Mouse (Mus musculus) CH12.LX (cell line): ENCODE measurements around the gene Jup. TPM values are rescaled to one million over a fixed set of nuclear protein-coding genes. Genes with fewer than 3 reads are reported as not detected.
A peak's percentile ranks its signal among the peaks of the same experiment; 100 is the strongest.
"Not testable (repeated sequence)": the region's sequence is repeated elsewhere in the genome, so short reads cannot be mapped to it uniquely, and the experiment has no call there.

Experiments used
- DNase-seq: peaks from one replicate; pipeline ENCODE4 v3.0.0-alpha.2; 2013; ENCODE audit errors: extremely low read depth
- H3K27ac ChIP-seq: 2 replicates; pipeline ENCODE4 v1.5.1; 2012; ENCODE audit warnings: low read depth, mild to moderate bottlenecking, control low read depth, moderate library complexity; ENCODE audit not compliant: insufficient read depth
- H3K27me3 ChIP-seq: replicated peaks from 2 replicates; pipeline ENCODE3; 2012; ENCODE audit warnings: inconsistent platforms
- H3K36me3 ChIP-seq, 2 experiments: replicated peaks in 1 of 2; 2 replicates each; pipeline versions ENCODE3 to v1.6.1; 2012; ENCODE audit warnings: inconsistent platforms in 1 of 2, low read length in 1 of 2, mild to moderate bottlenecking in 1 of 2, mixed read lengths in 1 of 2, moderate library complexity in 1 of 2; ENCODE audit not compliant: control insufficient read depth in 1 of 2, insufficient read depth in 1 of 2
- H3K4me1 ChIP-seq, 2 experiments: 2 replicates each; pipeline ENCODE4 v1.6.1; 2012; ENCODE audit warnings: inconsistent platforms in 1 of 2, moderate library complexity in 1 of 2; ENCODE audit not compliant: insufficient read depth in 2 of 2, control insufficient read depth in 1 of 2
- H3K4me2 ChIP-seq: 2 replicates; pipeline ENCODE4 v1.6.1; 2012; ENCODE audit warnings: low read depth, mild to moderate bottlenecking, control low read depth; ENCODE audit not compliant: poor library complexity, insufficient read depth, severe bottlenecking
- H3K4me3 ChIP-seq, 3 experiments: fragments of 150-350 bp in 1 of 3; sonication (generic) in 1 of 3; replicated peaks in 1 of 3; 2 replicates each; pipeline versions ENCODE3 to v1.5.1; 2011 to 2012; ENCODE audit warnings: low read depth in 2 of 3, low read length in 2 of 3, mild to moderate bottlenecking in 2 of 3, moderate library complexity in 2 of 3, control low read depth in 1 of 3, improper control_type of control experiment in 1 of 3, inconsistent platforms in 1 of 3, mixed read lengths in 1 of 3; ENCODE audit not compliant: poor library complexity in 1 of 3
- H3K79me2 ChIP-seq: replicated peaks from 2 replicates; pipeline ENCODE4 v1.6.1; 2012; ENCODE audit warnings: mild to moderate bottlenecking, moderate library complexity; ENCODE audit not compliant: control insufficient read depth, poor library complexity, insufficient read depth, severe bottlenecking; ENCODE audit errors: extremely low read depth
- H3K9ac ChIP-seq: 2 replicates; pipeline ENCODE4 v1.6.1; 2012; ENCODE audit warnings: low read depth, mild to moderate bottlenecking, control low read depth, moderate library complexity; ENCODE audit not compliant: insufficient read depth
- H3K9me3 ChIP-seq: replicated peaks from 2 replicates; pipeline ENCODE3; 2012; ENCODE audit warnings: low read length, inconsistent platforms, mixed read lengths
- BHLHE40 ChIP-seq: IDR thresholded peaks from 2 replicates; pipeline ENCODE4 v1.6.1; 2011; ENCODE audit warnings: mild to moderate bottlenecking, low read depth, low read length, improper control_type of control experiment
- CHD1 ChIP-seq: IDR thresholded peaks from 2 replicates; pipeline ENCODE4 v1.6.1; 2012; ENCODE audit warnings: low read depth, low read length, improper control_type of control experiment, inconsistent platforms
- CTCF ChIP-seq, 2 experiments: IDR thresholded peaks in 1 of 2; conservative IDR thresholded peaks in 1 of 2; 2 replicates each; pipeline ENCODE4 v1.5.1; 2011 to 2012; ENCODE audit warnings: low read depth in 2 of 2, low read length in 2 of 2, improper control_type of control experiment in 1 of 2, inconsistent platforms in 1 of 2, mild to moderate bottlenecking in 1 of 2, moderate library complexity in 1 of 2
- ELF1 ChIP-seq: IDR thresholded peaks from 2 replicates; pipeline ENCODE4 v1.6.1; 2014; ENCODE audit warnings: low read depth, mild to moderate bottlenecking, inconsistent platforms, low read length, improper control_type of control experiment
- EP300 ChIP-seq: IDR thresholded peaks from 2 replicates; pipeline ENCODE4 v1.6.1; 2011; ENCODE audit warnings: low read length, improper control_type of control experiment
- IRF4 ChIP-seq: IDR thresholded peaks from 2 replicates; pipeline ENCODE4 v1.6.1; 2014; ENCODE audit warnings: low read depth, mild to moderate bottlenecking, inconsistent platforms, low read length, improper control_type of control experiment
- KAT2A ChIP-seq: IDR thresholded peaks from 2 replicates; pipeline ENCODE4 v1.6.1; 2012; ENCODE audit warnings: low read length, improper control_type of control experiment, inconsistent platforms; ENCODE audit not compliant: insufficient replicate concordance
- NELFE ChIP-seq: IDR thresholded peaks from 2 replicates; pipeline ENCODE4 v1.6.1; 2011; ENCODE audit warnings: low read depth, low read length, improper control_type of control experiment
- TCF12 ChIP-seq: IDR thresholded peaks from 2 replicates; pipeline ENCODE4 v1.6.1; 2014; ENCODE audit warnings: low read depth, mild to moderate bottlenecking, inconsistent platforms, low read length, improper control_type of control experiment
- dilution Hi-C: fragments of 300-500 bp; cut with MboI; formaldehyde crosslinking; loops from 2 replicates; pipeline ENCODE4 v1.14.3; 2020; ENCODE audit warnings: low sequenced_read_pairs; ENCODE audit not compliant: extremely low pct_unique_long_range_greater_than_20kb, extremely low pct_ligation_motif_present
- in situ Hi-C: fragments of 300-500 bp; cut with MboI; formaldehyde crosslinking; loops from 3 replicates; pipeline ENCODE4 v1.14.3; 2019; ENCODE audit warnings: low sequenced_read_pairs, low pct_ligation_motif_present, low pct_unique_long_range_greater_than_20kb, mixed read lengths
- polyA plus RNA-seq: library from polyadenylated mRNA; unstranded; fragments of >175 nt; gene quantifications from 2 replicates; pipeline ENCODE4 v1.2.1, GENCODE M21; 2012; ENCODE audit warnings: low read depth; ENCODE audit not compliant: insufficient read length
- total RNA-seq, 2 experiments: library from RNA; depleted of rRNA; stranded (reverse); fragments of 300-350 nt in 1 of 2; fragments of >200 nt in 1 of 2; gene quantifications; 2 replicates each; pipeline ENCODE4 v1.2.3; 2012 to 2014

The Jup gene
- total and polyA plus RNA-seq, 3 experiments, result 0.68 to 1.4 (median 1.1) TPM

GRCm38 (mm10) chr11:100361059-100361458 is 36.5 kb downstream of the Jup start:
- Histone ChIP-seq H3K27me3 (peaks cover 71% of the 10 kb centered on the region), H3K4me1 (peaks cover 8 to 12% of the 10 kb centered on the region in 2 experiments)
- H3K9ac ChIP-seq, H3K4me3 ChIP-seq, H3K4me2 ChIP-seq, H3K27ac ChIP-seq, dilution Hi-C loops, H3K36me3 ChIP-seq, H3K9me3 ChIP-seq, H3K79me2 ChIP-seq, DNase-seq: not testable (repeated sequence)
- in situ Hi-C loops, result loop anchor here (5.0 kb wide), 3 partner anchors 46 to 336 kb away; no protein-coding TSS in a partner anchor

- H3K79me2 ChIP-seq, result no peaks in the 10 kb centered on the region
- no peak overlapping the region for H3K4me2 ChIP-seq
- no peak overlapping the region for H3K9ac ChIP-seq
- peaks cover 73% of the 10 kb centered on the region for H3K27me3 ChIP-seq
- peaks cover 8 to 18% of the 10 kb centered on the region in 2 experiments for H3K4me1 ChIP-seq
- dilution Hi-C loops (no loop called here), in situ Hi-C loops (loop anchor here (5.0 kb wide), 3 partner anchors 47 to 337 kb away; no protein-coding TSS in a partner anchor)
- H3K9me3 ChIP-seq, result peaks cover 3% of the 10 kb centered on the region
- no peak for DNase-seq
- H3K36me3 ChIP-seq, result no peaks in the 10 kb centered on the region
- peak; percentile 42 for TF ChIP-seq IRF4
- TF ChIP-seq CTCF (conservative IDR thresholded peaks at IDR 0.05 in 1 of 2, IDR thresholded peaks at IDR 0.05 in 1 of 2; ENCODE audit: low read depth in 2 of 2, low read length in 2 of 2), result peak in 1 of 2 experiments; percentile 60; a peak in 2 of 4 replicates
- TF ChIP-seq CHD1, result no peak
- 0 out of 2 replicates have a peak, but pooled peaks have one; percentile 18 for TF ChIP-seq NELFE
- peak; percentile 57 for TF ChIP-seq ELF1
- peak; percentile 39; the same call in 1 of the 2 replicates for TF ChIP-seq EP300
- no peak for TF ChIP-seq BHLHE40
- TF ChIP-seq TCF12, result 0 out of 2 replicates have a peak, but pooled peaks have one; percentile 14
- TF ChIP-seq, all 38 proteins: peak for 6
- no peak overlapping the region for H3K27ac ChIP-seq
- H3K4me3 ChIP-seq, result no peak overlapping the region
These were observed 37.4 kb downstream of the Jup start for GRCm38 (mm10) chr11:100360175-100360574.

- Histone ChIP-seq H3K79me2 (no peaks in the 10 kb centered on the region), H3K4me2 (no peak overlapping the region), H3K4me3 (no peak overlapping the region), H3K36me3 (no peaks in the 10 kb centered on the region), H3K27me3 (peaks cover 84% of the 10 kb centered on the region), H3K9ac (no peak overlapping the region), H3K9me3 (peaks cover 3% of the 10 kb centered on the region), H3K27ac (no peak overlapping the region), H3K4me1 (peaks cover 8 to 18% of the 10 kb centered on the region in 2 experiments)
- in situ Hi-C loops, result no loop called here
- TF ChIP-seq KAT2A, result no peak
- DNase-seq, result no peak
- dilution Hi-C loops, result no loop called here
These were observed 40.2 kb downstream of the Jup start for GRCm38 (mm10) chr11:100357408-100357807.
